Mouse (Mus musculus): ENCODE results near the gene Musk. TPM values are rescaled to one million over a fixed set of nuclear protein-coding genes. Genes with fewer than 3 reads are reported as not detected.
A peak's percentile ranks its signal among the peaks of the same experiment; 100 is the strongest.

The Musk gene
- polyA plus RNA-seq, 1 experiment from 2014 or later: 0.21 TPM

DNA sequence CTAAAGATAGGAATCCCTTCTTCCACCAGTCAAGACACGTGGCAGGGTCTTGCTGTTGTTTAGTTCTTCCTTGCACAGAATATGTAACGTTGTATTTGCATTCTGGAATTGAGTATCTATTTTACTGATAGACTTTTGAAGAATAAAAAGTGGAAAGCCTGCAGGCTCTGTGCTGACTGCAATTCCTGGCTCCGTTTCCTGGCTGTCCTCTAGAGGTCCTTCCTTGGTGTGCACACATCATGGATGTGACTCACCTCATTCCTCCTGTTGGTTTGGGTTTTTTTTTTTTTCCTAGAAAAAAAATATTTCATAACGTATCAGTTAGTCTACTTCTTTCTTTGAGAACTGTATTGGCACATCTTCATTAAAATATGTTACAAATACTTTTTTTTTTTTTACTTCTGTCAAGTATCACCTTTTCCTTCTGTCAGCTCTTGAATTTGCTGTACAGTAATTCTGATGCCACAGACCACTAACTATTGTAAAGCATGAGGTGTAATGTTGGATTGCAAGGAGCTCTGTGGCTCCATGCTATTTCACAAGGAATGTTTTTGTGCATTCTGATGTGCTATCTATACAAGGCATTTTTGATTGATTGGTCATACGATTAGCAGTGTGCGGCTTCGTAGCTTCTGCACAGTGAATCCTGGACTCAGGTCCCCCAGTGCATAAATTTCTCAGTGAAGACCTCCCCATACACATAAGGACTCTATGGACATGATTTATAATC, 88.5 kb downstream of the Musk start:
- no peaks in the 10 kb centered on the region for H3K27me3 ChIP-seq (replicated peaks; ENCODE audit: control insufficient read depth, insufficient read depth, low read length)
- H3K4me3 ChIP-seq (ENCODE audit: low read depth, low read length): no peak overlapping the region
- no peaks in the 10 kb centered on the region for H3K9me3 ChIP-seq (ENCODE audit: control insufficient read depth)
- no peak for TF ChIP-seq CTCF (IDR thresholded peaks at IDR 0.05; ENCODE audit: low read depth)
- ATAC-seq: no peak
- no peaks in the 10 kb centered on the region for H3K4me1 ChIP-seq (replicated peaks; ENCODE audit: control insufficient read depth, insufficient read depth, low read length)
- H3K9ac ChIP-seq (ENCODE audit: low read depth, low read length): no peak overlapping the region
- no peaks in the 10 kb centered on the region for H3K36me3 ChIP-seq (ENCODE audit: control insufficient read depth, insufficient read depth)
- no peak overlapping the region for H3K27ac ChIP-seq (ENCODE audit: low read depth, low read length)
- no peak overlapping the region for H3K4me2 ChIP-seq (replicated peaks; ENCODE audit: low read depth)
- 79% methylated on average over 7 of the region's 7 CpGs for WGBS

DNA sequence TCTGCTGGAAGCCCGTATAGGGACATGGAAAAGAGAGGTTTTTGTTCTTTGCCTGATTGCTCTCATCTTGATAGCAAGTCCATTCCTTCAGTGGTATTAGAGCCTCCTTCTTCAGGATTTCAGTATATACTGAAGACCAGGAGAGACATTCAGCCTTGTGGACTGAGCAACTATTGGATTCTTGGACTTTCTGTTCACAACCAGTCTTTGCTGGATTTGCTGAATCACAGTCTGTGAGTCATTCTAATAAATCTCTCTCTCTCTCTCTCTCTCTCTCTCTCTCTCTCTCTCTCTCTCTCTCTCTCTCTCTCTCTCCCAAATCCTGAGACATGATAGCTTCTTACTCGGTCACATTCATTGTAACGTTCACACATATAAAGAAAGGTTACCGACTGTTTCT, 93.4 kb downstream of the Musk start:
- no peaks in the 10 kb centered on the region for H3K27me3 ChIP-seq (replicated peaks; ENCODE audit: control insufficient read depth, insufficient read depth, low read length)
- no peaks in the 10 kb centered on the region for H3K36me3 ChIP-seq (ENCODE audit: control insufficient read depth, insufficient read depth)
- no peaks in the 10 kb centered on the region for H3K4me1 ChIP-seq (replicated peaks; ENCODE audit: control insufficient read depth, insufficient read depth, low read length)
- no peaks in the 10 kb centered on the region for H3K9me3 ChIP-seq (ENCODE audit: control insufficient read depth)
- WGBS: 91% methylated on average over 4 of the region's 4 CpGs
- ATAC-seq: no peak
- no peak overlapping the region for H3K4me3 ChIP-seq (ENCODE audit: low read depth, low read length)
- H3K4me2 ChIP-seq (replicated peaks; ENCODE audit: low read depth): no peak overlapping the region
- no peak overlapping the region for H3K27ac ChIP-seq (ENCODE audit: low read depth, low read length)
- no peak for TF ChIP-seq CTCF (IDR thresholded peaks at IDR 0.05; ENCODE audit: low read depth)
- H3K9ac ChIP-seq (ENCODE audit: low read depth, low read length): no peak overlapping the region

DNA sequence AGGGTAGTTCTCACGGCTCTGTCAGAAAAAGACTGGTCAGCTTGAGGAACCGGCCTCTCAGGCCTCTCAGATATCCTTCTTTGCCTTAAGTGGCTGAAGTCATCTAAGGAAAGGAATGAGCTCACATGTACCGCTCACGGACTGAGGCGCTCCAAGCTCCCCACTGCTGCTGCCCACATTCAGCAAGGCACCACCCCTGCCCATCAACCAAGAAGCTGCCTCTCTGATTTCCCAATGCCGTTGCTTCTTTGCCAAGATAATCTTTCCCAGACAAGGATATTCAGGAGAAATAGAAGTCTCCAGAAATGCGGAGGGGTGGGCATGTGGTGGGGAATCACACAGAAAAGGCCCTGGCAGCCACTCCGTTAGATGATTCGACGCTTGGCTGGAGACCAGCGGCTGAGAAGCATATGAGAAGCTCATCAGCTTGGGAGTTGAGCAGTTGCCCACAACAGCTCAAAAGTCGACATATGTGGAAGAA, 115.1 kb downstream of the Musk start:
- Histone ChIP-seq H3K27me3 (replicated peaks; ENCODE audit: control insufficient read depth, insufficient read depth, low read length) (no peaks in the 10 kb centered on the region), H3K4me3 (ENCODE audit: low read depth, low read length) (no peak overlapping the region), H3K4me2 (replicated peaks; ENCODE audit: low read depth) (no peak overlapping the region), H3K9ac (ENCODE audit: low read depth, low read length) (no peak overlapping the region), H3K36me3 (ENCODE audit: control insufficient read depth, insufficient read depth) (no peaks in the 10 kb centered on the region), H3K4me1 (replicated peaks; ENCODE audit: control insufficient read depth, insufficient read depth, low read length) (no peaks in the 10 kb centered on the region), H3K9me3 (ENCODE audit: control insufficient read depth) (no peaks in the 10 kb centered on the region), H3K27ac (ENCODE audit: low read depth, low read length) (no peak overlapping the region)
- TF ChIP-seq CTCF (IDR thresholded peaks at IDR 0.05; ENCODE audit: low read depth): no peak
- 80% methylated on average over 12 of the region's 12 CpGs for WGBS
- ATAC-seq: no peak

DNA sequence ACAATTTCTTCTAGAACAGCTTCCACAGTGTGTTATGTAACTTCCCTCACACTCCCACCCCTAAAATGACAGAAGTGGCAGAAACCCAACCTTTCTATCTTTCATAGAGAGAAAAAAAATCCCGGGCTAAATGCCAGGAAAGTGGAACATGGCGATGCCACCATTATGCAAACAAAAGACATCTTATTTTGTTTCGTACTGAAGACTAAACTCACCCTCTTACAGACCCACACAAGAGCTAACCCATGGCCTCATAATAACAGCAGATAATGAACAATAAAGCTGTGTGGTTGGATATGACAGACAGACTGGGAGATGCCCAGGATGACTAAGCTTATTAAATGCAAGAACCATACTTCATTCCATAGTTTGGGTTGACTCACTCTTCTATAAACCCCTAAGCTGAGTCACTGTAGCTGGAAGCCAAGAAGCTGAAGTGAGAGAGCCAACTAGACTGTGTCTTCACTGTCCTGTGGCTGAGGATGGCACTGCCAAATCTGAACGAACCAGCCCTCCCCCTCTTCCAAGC, 116.3 kb downstream of the Musk start:
- Histone ChIP-seq H3K4me3 (ENCODE audit: low read depth, low read length) (no peak overlapping the region), H3K27ac (ENCODE audit: low read depth, low read length) (no peak overlapping the region), H3K9me3 (ENCODE audit: control insufficient read depth) (no peaks in the 10 kb centered on the region), H3K36me3 (ENCODE audit: control insufficient read depth, insufficient read depth) (no peaks in the 10 kb centered on the region), H3K4me2 (replicated peaks; ENCODE audit: low read depth) (no peak overlapping the region), H3K4me1 (replicated peaks; ENCODE audit: control insufficient read depth, insufficient read depth, low read length) (no peaks in the 10 kb centered on the region), H3K27me3 (replicated peaks; ENCODE audit: control insufficient read depth, insufficient read depth, low read length) (no peaks in the 10 kb centered on the region), H3K9ac (ENCODE audit: low read depth, low read length) (no peak overlapping the region)
- WGBS: 79% methylated on average over 4 of the region's 4 CpGs
- no peak for ATAC-seq
- TF ChIP-seq CTCF (IDR thresholded peaks at IDR 0.05; ENCODE audit: low read depth): no peak

DNA sequence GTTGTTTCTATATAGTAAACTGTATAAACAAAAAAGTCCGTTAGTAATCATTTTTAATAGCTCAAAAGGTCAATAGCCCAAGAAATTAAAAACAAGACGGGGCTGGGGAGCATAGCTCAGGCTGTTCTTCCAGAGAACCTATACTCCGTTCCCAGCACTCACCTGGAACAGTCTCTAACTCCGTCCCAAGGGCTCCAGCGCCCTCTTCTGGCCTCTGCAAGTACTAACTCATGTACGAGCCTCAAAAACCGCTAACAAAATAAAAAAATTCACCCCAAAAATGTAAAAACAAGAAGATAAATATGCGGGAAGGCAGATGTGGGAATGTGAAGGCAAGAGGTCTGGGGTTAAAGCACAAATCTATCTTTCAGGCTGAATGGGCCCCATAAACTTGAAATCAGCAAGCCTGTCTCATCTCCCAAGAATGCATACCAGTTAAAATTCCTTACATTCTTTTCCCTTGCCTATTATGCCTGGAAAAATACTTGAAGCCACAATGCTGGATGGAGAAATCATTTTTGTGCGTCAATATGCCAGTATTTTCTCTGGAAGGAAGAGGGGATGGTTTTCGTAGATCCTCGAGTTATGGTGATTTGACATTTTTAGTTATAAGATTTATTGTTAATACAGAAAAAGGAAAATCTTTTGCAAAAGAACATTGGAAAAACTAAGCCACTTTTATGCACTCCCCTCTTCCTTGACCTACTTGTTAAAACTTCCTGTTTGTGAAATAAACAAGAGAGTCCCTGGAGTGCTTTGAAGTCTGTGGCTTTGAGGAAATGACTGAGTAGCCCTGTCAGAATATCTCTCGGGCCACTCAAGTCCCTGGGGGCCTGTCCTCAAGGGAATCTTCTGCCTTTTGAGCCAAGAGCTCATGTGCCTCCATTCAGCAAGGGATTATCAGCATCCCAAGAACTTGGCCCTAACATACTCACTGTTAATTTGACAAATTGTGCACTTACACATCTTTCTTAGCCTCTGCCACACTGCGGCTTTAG, 127.7 kb downstream of the Musk start:
- H3K27ac ChIP-seq (ENCODE audit: low read depth, low read length): no peak overlapping the region
- no peak overlapping the region for H3K4me3 ChIP-seq (ENCODE audit: low read depth, low read length)
- TF ChIP-seq CTCF (IDR thresholded peaks at IDR 0.05; ENCODE audit: low read depth): peak; percentile 28
- no peaks in the 10 kb centered on the region for H3K27me3 ChIP-seq (replicated peaks; ENCODE audit: control insufficient read depth, insufficient read depth, low read length)
- no peaks in the 10 kb centered on the region for H3K4me1 ChIP-seq (replicated peaks; ENCODE audit: control insufficient read depth, insufficient read depth, low read length)
- no peaks in the 10 kb centered on the region for H3K9me3 ChIP-seq (ENCODE audit: control insufficient read depth)
- H3K9ac ChIP-seq (ENCODE audit: low read depth, low read length): no peak overlapping the region
- H3K36me3 ChIP-seq (ENCODE audit: control insufficient read depth, insufficient read depth): no peaks in the 10 kb centered on the region
- 69% methylated on average over 13 of the region's 13 CpGs for WGBS
- no peak overlapping the region for H3K4me2 ChIP-seq (replicated peaks; ENCODE audit: low read depth)
- no peak for ATAC-seq

DNA sequence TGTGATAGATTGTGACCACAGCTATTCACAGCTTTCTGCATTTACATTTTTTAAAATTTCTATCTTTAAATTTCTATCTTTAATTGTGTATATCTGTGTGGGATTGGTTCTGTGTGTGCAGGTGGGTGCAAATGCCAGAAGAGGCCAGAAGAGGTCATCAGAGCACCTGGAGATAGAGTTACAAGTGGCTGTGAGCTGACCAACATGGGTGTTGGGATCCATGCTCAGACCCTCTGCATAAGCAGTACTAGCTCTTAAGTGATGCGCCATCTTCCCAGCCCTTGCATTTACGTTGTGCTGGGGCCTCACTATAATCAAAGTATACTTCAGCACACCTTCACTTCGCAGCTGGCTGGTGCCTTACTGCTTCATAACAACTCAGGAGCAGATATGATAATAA, 129.8 kb downstream of the Musk start:
- no peaks in the 10 kb centered on the region for H3K4me1 ChIP-seq (replicated peaks; ENCODE audit: control insufficient read depth, insufficient read depth, low read length)
- H3K4me2 ChIP-seq (replicated peaks; ENCODE audit: low read depth): no peak overlapping the region
- peak; percentile 56 for TF ChIP-seq CTCF (IDR thresholded peaks at IDR 0.05; ENCODE audit: low read depth)
- 92% methylated on average over 3 of the region's 3 CpGs for WGBS
- no peak overlapping the region for H3K4me3 ChIP-seq (ENCODE audit: low read depth, low read length)
- no peak overlapping the region for H3K9ac ChIP-seq (ENCODE audit: low read depth, low read length)
- no peak for ATAC-seq
- no peaks in the 10 kb centered on the region for H3K36me3 ChIP-seq (ENCODE audit: control insufficient read depth, insufficient read depth)
- no peaks in the 10 kb centered on the region for H3K27me3 ChIP-seq (replicated peaks; ENCODE audit: control insufficient read depth, insufficient read depth, low read length)
- H3K9me3 ChIP-seq (ENCODE audit: control insufficient read depth): no peaks in the 10 kb centered on the region
- no peak overlapping the region for H3K27ac ChIP-seq (ENCODE audit: low read depth, low read length)
